ENCODE assay signal across 9 mouse cellular contexts in genomic region chr13:67610108-67610507, GRCm38 (mm10). TPM values are rescaled to one million over a fixed set of nuclear protein-coding genes. Genes with fewer than 3 reads are reported as not detected.
A peak's percentile ranks its signal among the peaks of the same experiment; 100 is the strongest.
DNase-seq lines count a peak whose midpoint lies in the region; ATAC-seq lines count a peak whose summit lies in the region.
"Had no signal": no experiment of that assay in that cellular context is flagged by ENCODE, and none has a peak within 500 bp of the region (broad histone marks: within the 10 kb centered on the region; RNA-seq: fewer than 3 reads in every experiment).

No protein-coding gene starts in this region.

- 92% methylated on average over 4 of the region's 4 CpGs for WGBS in hindbrain, embryonic 14.5 days
- 88% methylated on average over 4 of the region's 4 CpGs for WGBS in hindbrain, embryonic 16.5 days
- WGBS in embryonic facial prominence, embryonic 15.5 days = 87% methylated on average over 4 of the region's 4 CpGs
- WGBS in stomach, embryonic 16.5 days = 84% methylated on average over 4 of the region's 4 CpGs

- no peaks in the 10 kb centered on the region for H3K9me3 ChIP-seq in hindbrain, embryonic 14.5 days (ENCODE audit: control insufficient read depth, low read length)
- no peaks in the 10 kb centered on the region for H3K9me3 ChIP-seq in hindbrain, embryonic 16.5 days (ENCODE audit: control insufficient read depth, low read length)
- no peaks in the 10 kb centered on the region for H3K9me3 ChIP-seq in embryonic facial prominence, embryonic 15.5 days (replicated peaks)
- no peaks in the 10 kb centered on the region; the same call in 1 of the 2 replicates for H3K9me3 ChIP-seq in stomach, embryonic 16.5 days (replicated peaks; ENCODE audit: control insufficient read depth, low read length)
- H3K9me3 ChIP-seq: embryonic facial prominence, embryonic 13.5 days; heart, embryonic 12.5 days had no signal

- no peak for DNase-seq in hindbrain, embryonic 14.5 days (ENCODE audit: low spot score)
- DNase-seq in right cerebral cortex, adult 18-20 months = peak; percentile 5
- DNase-seq in right cerebral cortex, postnatal 10 days (ENCODE audit: low spot score in 2 of 2) = no peak
- DNase-seq in left cerebral cortex, postnatal 10 days (ENCODE audit: extremely low spot score in 1 of 2, low spot score in 2 of 2) = no peak

- no peaks in the 10 kb centered on the region; the same call in 1 of the 2 replicates for H3K36me3 ChIP-seq in hindbrain, embryonic 14.5 days (replicated peaks; ENCODE audit: control insufficient read depth, insufficient read depth)
- no peaks in the 10 kb centered on the region for H3K36me3 ChIP-seq in hindbrain, embryonic 16.5 days (ENCODE audit: control insufficient read depth, insufficient read depth, low read length)
- peaks cover 5% of the 10 kb centered on the region; the same call in 1 of the 2 replicates for H3K36me3 ChIP-seq in embryonic facial prominence, embryonic 15.5 days
- H3K36me3 ChIP-seq in stomach, embryonic 16.5 days (ENCODE audit: control insufficient read depth, insufficient read depth, low read length) = no peaks in the 10 kb centered on the region

- peak overlapping the region; percentile 73; the same call in 1 of the 2 replicates for H3K4me3 ChIP-seq in hindbrain, embryonic 14.5 days (replicated peaks; ENCODE audit: low read length)
- H3K4me3 ChIP-seq in hindbrain, embryonic 16.5 days (ENCODE audit: low read length) = no peak overlapping the region
- peak overlapping the region; percentile 77; the same call in 1 of the 2 replicates for H3K4me3 ChIP-seq in embryonic facial prominence, embryonic 15.5 days (replicated peaks)
- peak overlapping the region; percentile 83; the same call in 1 of the 2 replicates for H3K4me3 ChIP-seq in stomach, embryonic 16.5 days (replicated peaks; ENCODE audit: low read length)

- no peak overlapping the region for H3K9ac ChIP-seq in hindbrain, embryonic 14.5 days
- no peak overlapping the region for H3K9ac ChIP-seq in hindbrain, embryonic 16.5 days (ENCODE audit: low read depth, low read length)
- no peak overlapping the region for H3K9ac ChIP-seq in embryonic facial prominence, embryonic 15.5 days
- H3K9ac ChIP-seq in stomach, embryonic 16.5 days (ENCODE audit: low read length) = no peak overlapping the region

- peaks cover 8% of the 10 kb centered on the region; the same call in 1 of the 2 replicates for H3K4me1 ChIP-seq in hindbrain, embryonic 14.5 days (replicated peaks; ENCODE audit: control insufficient read depth, insufficient read depth, low read length)
- H3K4me1 ChIP-seq in hindbrain, embryonic 16.5 days (ENCODE audit: control insufficient read depth, insufficient read depth, low read depth, low read length) = peaks cover 5% of the 10 kb centered on the region
- peaks cover 8% of the 10 kb centered on the region for H3K4me1 ChIP-seq in embryonic facial prominence, embryonic 15.5 days
- H3K4me1 ChIP-seq in stomach, embryonic 16.5 days (ENCODE audit: control insufficient read depth, insufficient read depth, low read length) = peaks cover 4% of the 10 kb centered on the region; the same call in 1 of the 2 replicates

- no peaks in the 10 kb centered on the region for H3K27me3 ChIP-seq in hindbrain, embryonic 14.5 days (ENCODE audit: control insufficient read depth, insufficient read depth, low read length)
- H3K27me3 ChIP-seq in hindbrain, embryonic 16.5 days (replicated peaks; ENCODE audit: control insufficient read depth, insufficient read depth, low read length) = no peaks in the 10 kb centered on the region
- H3K27me3 ChIP-seq in embryonic facial prominence, embryonic 15.5 days = no peaks in the 10 kb centered on the region
- no peaks in the 10 kb centered on the region for H3K27me3 ChIP-seq in stomach, embryonic 16.5 days (ENCODE audit: control insufficient read depth, insufficient read depth, low read length)
- H3K27me3 ChIP-seq: embryonic facial prominence, embryonic 13.5 days; heart, embryonic 12.5 days had no signal

- H3K4me2 ChIP-seq in hindbrain, embryonic 14.5 days (replicated peaks) = peak overlapping the region; percentile 59; the same call in 1 of the 2 replicates
- H3K4me2 ChIP-seq in hindbrain, embryonic 16.5 days (ENCODE audit: low read length) = no peak overlapping the region
- no peak overlapping the region for H3K4me2 ChIP-seq in embryonic facial prominence, embryonic 15.5 days (replicated peaks)
- peak overlapping the region; percentile 43; the same call in 1 of the 2 replicates for H3K4me2 ChIP-seq in stomach, embryonic 16.5 days (ENCODE audit: low read depth, low read length)

- ATAC-seq in hindbrain, embryonic 14.5 days (ENCODE audit: low FRiP score) = no peak
- ATAC-seq in hindbrain, embryonic 16.5 days = no peak
- ATAC-seq in embryonic facial prominence, embryonic 15.5 days (ENCODE audit: insufficient number of reproducible peaks, low FRiP score, low TSS enrichment, low read depth) = no peak
- no peak for ATAC-seq in stomach, embryonic 16.5 days (ENCODE audit: insufficient read depth, low FRiP score)

- H3K27ac ChIP-seq in hindbrain, embryonic 14.5 days = no peak overlapping the region
- no peak overlapping the region for H3K27ac ChIP-seq in hindbrain, embryonic 16.5 days (ENCODE audit: low read depth, low read length)
- H3K27ac ChIP-seq in embryonic facial prominence, embryonic 15.5 days (replicated peaks) = no peak overlapping the region
- H3K27ac ChIP-seq in stomach, embryonic 16.5 days (ENCODE audit: low read length) = no peak overlapping the region

- intact Hi-C loops in left cerebral cortex, postnatal 10 days (cut with DNase I) = no loop called here

RNA-seq across cellular contexts. Expression of gene Zfp729b, which starts 0.6 kb away (rescaled TPM):
- 7.2 and 7.4 TPM in 2 replicates for polyA plus RNA-seq in hindbrain, embryonic 14.5 days (2014; fragmentation: Nextera tagmentation; extraction: Ambion mirVana)
- polyA plus RNA-seq in hindbrain, embryonic 16.5 days (2015; fragmentation: Nextera tagmentation; extraction: Ambion mirVana) = 4.4 and 4.9 TPM in 2 replicates
- 4.0 and 4.1 TPM in 2 replicates for polyA plus RNA-seq in embryonic facial prominence, embryonic 15.5 days (2015; fragmentation: Nextera tagmentation; extraction: Ambion mirVana)
- polyA plus RNA-seq in stomach, embryonic 16.5 days (2015; fragmentation: Nextera tagmentation; extraction: Ambion mirVana) = 3.7 and 3.8 TPM in 2 replicates
- total RNA-seq in left cerebral cortex, postnatal 10 days (2021) = 10 to 100 TPM in 1 of 2 experiments, 1 to 10 TPM in 1; 8.9 to 10.1 TPM

RNA-seq across cellular contexts. Expression of gene Gm49345, which starts 27.5 kb away (rescaled TPM):
- not detected in 2 replicates for polyA plus RNA-seq in hindbrain, embryonic 14.5 days (2014; fragmentation: Nextera tagmentation; extraction: Ambion mirVana)
- polyA plus RNA-seq in hindbrain, embryonic 16.5 days (2015; fragmentation: Nextera tagmentation; extraction: Ambion mirVana) = 0.16 TPM in 1 of 2 replicates, not detected in the other
- not detected in 2 replicates for polyA plus RNA-seq in embryonic facial prominence, embryonic 15.5 days (2015; fragmentation: Nextera tagmentation; extraction: Ambion mirVana)
- not detected in 2 replicates for polyA plus RNA-seq in stomach, embryonic 16.5 days (2015; fragmentation: Nextera tagmentation; extraction: Ambion mirVana)
- 1 to 10 TPM in 1 of 2 experiments, under 1 TPM in 1; 0.71 to 1.2 TPM for total RNA-seq in left cerebral cortex, postnatal 10 days (2021)
- polyA plus RNA-seq: embryonic facial prominence, embryonic 13.5 days; heart, embryonic 12.5 days had no signal

RNA-seq across cellular contexts. Expression of gene Zfp729a, which starts 27.5 kb away (rescaled TPM):
- polyA plus RNA-seq in hindbrain, embryonic 14.5 days (2014; fragmentation: Nextera tagmentation; extraction: Ambion mirVana) = 3.4 and 6.1 TPM in 2 replicates
- polyA plus RNA-seq in hindbrain, embryonic 16.5 days (2015; fragmentation: Nextera tagmentation; extraction: Ambion mirVana) = 2.1 and 3.1 TPM in 2 replicates
- polyA plus RNA-seq in embryonic facial prominence, embryonic 15.5 days (2015; fragmentation: Nextera tagmentation; extraction: Ambion mirVana) = 2.5 and 2.8 TPM in 2 replicates
- polyA plus RNA-seq in stomach, embryonic 16.5 days (2015; fragmentation: Nextera tagmentation; extraction: Ambion mirVana) = 2.4 and 2.5 TPM in 2 replicates
- 1 to 10 TPM; 7.7 to 7.9 TPM for total RNA-seq in left cerebral cortex, postnatal 10 days (2021)

RNA-seq across cellular contexts. Expression of gene Zfp748, which starts 56.5 kb away (rescaled TPM):
- 14.6 and 16.9 TPM in 2 replicates for polyA plus RNA-seq in hindbrain, embryonic 14.5 days (2014; fragmentation: Nextera tagmentation; extraction: Ambion mirVana)
- polyA plus RNA-seq in hindbrain, embryonic 16.5 days (2015; fragmentation: Nextera tagmentation; extraction: Ambion mirVana) = 12.3 and 13.6 TPM in 2 replicates
- polyA plus RNA-seq in embryonic facial prominence, embryonic 15.5 days (2015; fragmentation: Nextera tagmentation; extraction: Ambion mirVana) = 10.5 and 11.8 TPM in 2 replicates
- 11.2 and 12.4 TPM in 2 replicates for polyA plus RNA-seq in stomach, embryonic 16.5 days (2015; fragmentation: Nextera tagmentation; extraction: Ambion mirVana)
- 1 to 10 TPM; 9.5 to 9.6 TPM for total RNA-seq in left cerebral cortex, postnatal 10 days (2021)

Comparison
In these comparisons a context has a peak if more than half of its experiments do, and no peak if none do; other contexts are left out.
1. H3K4me2 ChIP-seq: peak in hindbrain, embryonic 14.5 days (single experiment) and stomach, embryonic 16.5 days (single experiment); none in hindbrain, embryonic 16.5 days (single experiment) and embryonic facial prominence, embryonic 15.5 days (single experiment).